Mouse (Mus musculus): Measurements from ENCODE around the gene Dot1l. TPM values are rescaled to one million over a fixed set of nuclear protein-coding genes. Genes with fewer than 3 reads are reported as not detected.

Dot1l gene
- polyA plus RNA-seq, 1 experiment from 2014 or later = 19.5 TPM

GRCm38 (mm10) chr10:80796307-80796848 lies 41.4 kb downstream of the Dot1l start:
- Histone ChIP-seq H3K4me2 (peak overlapping the region; percentile 97), H3K4me1 (replicated peaks) (peaks cover 43% of the 10 kb centered on the region), H3K4me3 (peak overlapping the region; percentile 79), H3K9ac (peak overlapping the region; percentile 89), H3K27ac (replicated peaks) (no peak overlapping the region), H3K27me3 (no peaks in the 10 kb centered on the region), H3K36me3 (peaks cover 64% of the 10 kb centered on the region), H3K9me3 (no peaks in the 10 kb centered on the region)
- no peak for ATAC-seq (ENCODE audit: low read depth)
- 83% methylated on average over 9 of the region's 9 CpGs for WGBS

DNA sequence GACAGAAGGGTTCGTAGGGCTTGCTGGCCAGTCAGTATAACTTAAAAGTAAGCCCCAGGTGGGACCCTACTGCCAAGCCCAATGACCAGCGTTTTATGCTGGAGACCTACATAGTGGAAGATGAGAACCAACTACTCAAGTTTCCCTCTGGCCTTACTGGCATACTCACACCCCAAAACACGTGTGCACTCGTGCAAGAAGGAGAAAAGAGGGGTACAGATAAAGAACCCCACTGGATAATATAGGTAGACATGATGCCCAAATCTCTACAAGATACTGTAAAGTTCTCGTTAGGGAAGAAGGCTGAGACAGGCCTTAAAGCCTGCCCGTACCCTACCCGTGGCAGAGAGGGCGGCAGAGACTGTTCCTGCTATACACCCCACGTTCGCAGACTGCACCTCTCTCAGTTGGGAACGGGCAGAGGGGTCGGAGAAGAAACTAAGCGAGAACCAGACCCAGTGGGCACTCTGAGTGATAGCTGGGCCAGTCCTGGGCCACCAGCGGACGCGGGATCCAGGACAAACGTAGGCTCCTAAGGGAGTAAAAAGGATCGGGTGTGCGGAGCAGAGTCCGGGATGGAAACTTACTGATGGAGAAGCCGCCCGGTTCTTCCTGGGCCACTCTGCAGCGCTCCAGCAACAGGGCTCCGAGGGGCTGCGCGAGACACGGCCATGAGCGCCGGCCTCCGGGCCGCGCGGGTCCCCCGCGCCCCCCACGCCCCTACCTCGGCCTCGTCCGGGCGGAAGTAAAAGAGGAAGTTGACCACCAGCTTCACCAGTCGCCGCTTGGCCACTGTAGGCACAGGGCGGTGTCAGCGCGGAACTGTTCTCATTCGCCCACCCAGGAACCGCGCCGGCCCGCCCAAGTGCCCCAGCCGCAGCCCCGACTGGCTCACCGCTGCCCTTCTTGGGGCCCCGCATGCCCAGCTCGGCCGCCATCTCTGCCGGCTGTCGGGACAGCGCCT lies 42.5 kb downstream of the Dot1l start:
- Histone ChIP-seq H3K9ac (peak overlapping the region; percentile 89), H3K27ac (replicated peaks) (peak overlapping the region; percentile 93), H3K9me3 (no peaks in the 10 kb centered on the region), H3K27me3 (no peaks in the 10 kb centered on the region), H3K4me2 (peak overlapping the region; percentile 97), H3K4me1 (replicated peaks) (peaks cover 43% of the 10 kb centered on the region), H3K4me3 (peak overlapping the region; percentile 79), H3K36me3 (peaks cover 64% of the 10 kb centered on the region)
- ATAC-seq (ENCODE audit: low read depth) = peak; percentile 79
- 3% methylated on average over 58 of the region's 59 CpGs for WGBS

- WGBS = under 1% methylated on average over 104 of the region's 104 CpGs
These were observed 43.4 kb downstream of the Dot1l start, which contains the start of the genes Sf3a2 and Plekhj1 for GRCm38 (mm10) chr10:80798150-80799006. Gene Sf3a2, plus strand, starts transcription at chr10:80798198. Gene Plekhj1, minus strand, starts transcription at chr10:80798626.

GRCm38 (mm10) chr10:80799070-80799566 lies 44.1 kb downstream of the Dot1l start:
- ATAC-seq (ENCODE audit: low read depth) = no peak
- Histone ChIP-seq H3K9me3 (no peaks in the 10 kb centered on the region), H3K4me2 (peak overlapping the region; percentile 97), H3K4me3 (peak overlapping the region; percentile 79), H3K36me3 (peaks cover 64% of the 10 kb centered on the region), H3K9ac (peak overlapping the region; percentile 89), H3K27me3 (no peaks in the 10 kb centered on the region), H3K27ac (replicated peaks) (peak overlapping the region; percentile 93), H3K4me1 (replicated peaks) (peaks cover 43% of the 10 kb centered on the region)
- WGBS = 3% methylated on average over 18 of the region's 18 CpGs

More at GRCm38 (mm10) chr10:80798150-80799006, 43.4 kb downstream of the Dot1l start, which contains the start of the genes Sf3a2 and Plekhj1:
- Histone ChIP-seq H3K4me2 (peak within 1 kb of the TSS; percentile 97), H3K27me3 (no peaks in the 10 kb centered on the region), H3K4me1 (replicated peaks) (peaks cover 43% of the 10 kb centered on the region), H3K9me3 (no peaks in the 10 kb centered on the region), H3K27ac (replicated peaks) (peak within 1 kb of the TSS; percentile 93), H3K36me3 (peaks cover 64% of the 10 kb centered on the region), H3K4me3 (peak within 1 kb of the TSS; percentile 79), H3K9ac (peak within 1 kb of the TSS; percentile 89)
- ATAC-seq (ENCODE audit: low read depth) = peak; percentile 94

DNA sequence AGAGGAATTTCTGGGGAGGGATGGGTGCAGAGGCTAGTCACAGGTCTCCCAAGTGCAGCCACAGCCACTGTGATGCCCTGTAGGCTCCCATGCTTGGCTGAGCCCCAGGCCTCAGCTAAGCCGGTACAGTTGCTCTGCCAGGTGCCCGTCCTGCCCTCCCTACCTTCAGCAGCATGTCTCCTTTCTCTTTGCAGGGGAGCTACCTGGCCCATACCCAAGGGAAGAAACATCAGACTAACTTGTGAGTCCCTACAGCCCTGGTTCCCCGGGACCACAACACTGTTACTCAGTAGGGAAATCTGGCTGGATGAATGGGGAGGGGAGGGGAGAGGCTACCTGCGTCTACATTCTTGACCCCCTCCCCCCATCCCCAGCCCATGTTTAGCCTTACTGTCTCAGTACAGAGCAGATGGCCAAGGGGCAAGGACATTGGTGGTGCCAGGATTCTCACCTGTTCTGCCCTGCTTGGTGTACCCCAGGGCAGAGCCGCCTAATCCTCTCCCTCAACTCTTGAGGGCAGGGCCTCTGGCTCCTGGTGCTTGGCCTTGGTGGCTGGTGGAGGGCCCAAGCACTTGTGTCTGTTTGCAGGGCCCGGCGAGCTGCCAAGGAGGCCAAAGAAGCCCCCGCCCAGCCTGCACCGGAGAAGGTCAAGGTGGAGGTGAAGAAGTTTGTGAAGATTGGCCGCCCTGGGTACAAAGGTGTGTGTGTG lies 47.4 kb downstream of the Dot1l start:
- Histone ChIP-seq H3K4me3 (no peak overlapping the region), H3K36me3 (peaks cover 53% of the 10 kb centered on the region), H3K27me3 (0 out of 2 replicates have a peak, but pooled peaks cover 8% of the 10 kb centered on the region), H3K27ac (replicated peaks) (no peak overlapping the region), H3K4me2 (no peak overlapping the region), H3K9ac (no peak overlapping the region), H3K9me3 (no peaks in the 10 kb centered on the region), H3K4me1 (replicated peaks) (peaks cover 38% of the 10 kb centered on the region)
- 93% methylated on average over 10 of the region's 10 CpGs for WGBS
- ATAC-seq (ENCODE audit: low read depth) = no peak

DNA sequence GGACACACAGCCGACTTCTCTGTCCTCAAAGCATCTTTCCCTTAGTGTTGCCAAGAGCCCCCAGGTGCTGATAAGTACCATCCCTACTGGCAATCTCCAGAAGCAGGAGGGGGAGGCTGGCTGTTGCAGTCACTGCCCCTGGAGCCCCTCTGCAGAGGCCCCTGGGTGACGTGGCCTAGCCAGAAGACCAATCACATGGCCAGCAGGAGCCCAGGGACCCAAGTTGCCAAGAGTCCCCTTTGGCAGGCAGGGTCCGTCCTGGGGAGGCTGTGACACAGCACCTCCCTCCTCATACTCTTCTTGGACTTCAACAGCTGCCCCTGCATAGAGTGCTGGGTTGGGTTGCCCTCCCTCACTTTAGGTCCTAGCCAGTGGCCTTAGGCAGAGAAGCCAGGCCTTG lies 48.0 kb downstream of the Dot1l start:
- H3K27ac ChIP-seq (replicated peaks) = no peak overlapping the region
- no peak overlapping the region for H3K4me2 ChIP-seq
- peaks cover 10% of the 10 kb centered on the region; the same call in 1 of the 2 replicates for H3K27me3 ChIP-seq
- peaks cover 53% of the 10 kb centered on the region for H3K36me3 ChIP-seq
- H3K4me1 ChIP-seq (replicated peaks) = peaks cover 43% of the 10 kb centered on the region
- no peaks in the 10 kb centered on the region for H3K9me3 ChIP-seq
- no peak for ATAC-seq (ENCODE audit: low read depth)
- 92% methylated on average over 3 of the region's 3 CpGs for WGBS
- H3K9ac ChIP-seq = no peak overlapping the region
- no peak overlapping the region for H3K4me3 ChIP-seq

DNA sequence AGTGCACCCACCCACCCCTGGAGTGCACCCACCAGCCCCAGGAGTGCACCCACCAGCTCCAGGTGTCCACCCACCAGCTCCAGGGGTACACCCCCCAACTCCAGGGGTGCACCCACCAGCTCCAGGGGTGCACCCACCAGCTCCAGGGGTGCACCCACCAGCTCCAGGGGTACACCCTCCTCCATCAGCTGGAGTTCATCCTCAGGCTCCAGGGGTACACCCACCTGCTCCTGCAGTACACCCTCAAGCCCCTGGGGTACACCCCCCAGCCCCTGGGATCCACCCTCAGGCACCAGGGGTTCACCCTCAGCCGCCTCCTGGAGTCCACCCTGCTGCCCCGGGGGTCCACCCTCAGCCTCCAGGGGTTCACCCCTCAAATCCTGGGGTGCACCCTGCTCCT lies 49.3 kb downstream of the Dot1l start:
- Histone ChIP-seq H3K27me3 (peaks cover 23% of the 10 kb centered on the region), H3K4me2 (no peak overlapping the region), H3K9me3 (no peaks in the 10 kb centered on the region), H3K27ac (replicated peaks) (no peak overlapping the region), H3K4me3 (no peak overlapping the region), H3K36me3 (peaks cover 53% of the 10 kb centered on the region), H3K4me1 (replicated peaks) (peaks cover 55% of the 10 kb centered on the region), H3K9ac (no peak overlapping the region)
- WGBS = 95% methylated on average over 2 of the region's 2 CpGs
- ATAC-seq (ENCODE audit: low read depth) = no peak

GRCm38 (mm10) chr10:80804916-80805315 lies 49.9 kb downstream of the Dot1l start, which contains the start of gene Amh:
Gene Amh, plus strand, starts transcription at chr10:80805243.
- Histone ChIP-seq H3K9me3 (no peaks in the 10 kb centered on the region), H3K9ac (0 out of 2 replicates have a peak within 1 kb of the TSS, but pooled peaks have one; percentile 79), H3K36me3 (peaks cover 53% of the 10 kb centered on the region), H3K4me1 (replicated peaks) (peaks cover 50% of the 10 kb centered on the region), H3K4me2 (peak within 1 kb of the TSS; percentile 75; the same call in 1 of the 2 replicates), H3K27ac (replicated peaks) (no peak within 1 kb of the TSS), H3K4me3 (no peak within 1 kb of the TSS), H3K27me3 (peaks cover 29% of the 10 kb centered on the region)
- WGBS = 70% methylated on average over 6 of the region's 6 CpGs
- no peak for ATAC-seq (ENCODE audit: low read depth)

DNA sequence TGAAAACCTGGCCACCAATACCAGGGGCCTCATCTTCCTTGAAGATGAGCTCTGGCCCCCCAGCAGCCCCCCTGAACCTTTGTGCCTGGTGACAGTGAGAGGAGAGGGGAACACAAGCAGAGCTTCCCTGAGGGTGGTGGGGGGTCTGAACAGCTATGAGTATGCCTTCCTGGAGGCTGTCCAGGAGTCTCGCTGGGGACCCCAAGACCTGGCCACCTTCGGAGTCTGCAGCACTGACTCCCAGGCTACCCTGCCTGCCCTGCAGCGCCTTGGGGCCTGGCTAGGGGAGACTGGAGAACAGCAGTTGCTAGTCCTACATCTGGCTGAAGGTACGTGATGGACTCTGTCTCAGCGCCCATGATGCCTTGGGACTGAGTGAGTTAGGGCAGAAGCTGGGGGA lies 50.3 kb downstream of the Dot1l start:
- 78% methylated on average over 5 of the region's 5 CpGs for WGBS
- Histone ChIP-seq H3K4me2 (no peak overlapping the region), H3K36me3 (peaks cover 49% of the 10 kb centered on the region), H3K4me3 (no peak overlapping the region), H3K9me3 (no peaks in the 10 kb centered on the region), H3K4me1 (replicated peaks) (peaks cover 50% of the 10 kb centered on the region), H3K9ac (no peak overlapping the region), H3K27ac (replicated peaks) (no peak overlapping the region), H3K27me3 (peaks cover 33% of the 10 kb centered on the region)
- ATAC-seq (ENCODE audit: low read depth) = no peak

- Histone ChIP-seq H3K36me3 (peaks cover 47% of the 10 kb centered on the region), H3K4me3 (no peak overlapping the region), H3K9me3 (no peaks in the 10 kb centered on the region), H3K4me2 (peak overlapping the region; percentile 75), H3K27ac (replicated peaks) (no peak overlapping the region), H3K9ac (0 out of 2 replicates have a peak overlapping the region, but pooled peaks have one; percentile 79), H3K4me1 (replicated peaks) (peaks cover 45% of the 10 kb centered on the region), H3K27me3 (peaks cover 39% of the 10 kb centered on the region)
- WGBS = 16% methylated on average over 3 of the region's 3 CpGs
- ATAC-seq (ENCODE audit: low read depth) = peak; percentile 23; the same call in 1 of the 2 replicates
These were observed 50.9 kb downstream of the Dot1l start for GRCm38 (mm10) chr10:80805925-80806324.

Measured in neural tube, embryonic 13.5 days (tissue).